Mouse (Mus musculus) cerebellum, adult 11-12 months (tissue): ENCODE data around the gene Fam171a2.

ENCODE experiments used
- DNase-seq: peaks from one replicate; pipeline ENCODE4 v3.0.0; 2022

The Fam171a2 gene

GRCm38 (mm10) chr11:102447497-102447896 is at the start of gene Fam171a2:
Fam171a2 (minus strand) TSS chr11:102447682.
- DNase-seq: peak; percentile 80

- DNase-seq: no peak
These were observed 49.2 kb upstream of the Fam171a2 start for GRCm38 (mm10) chr11:102496732-102497131.

GRCm38 (mm10) chr11:102496206-102496605 is 48.7 kb upstream of the Fam171a2 start:
- no peak for DNase-seq

DNA sequence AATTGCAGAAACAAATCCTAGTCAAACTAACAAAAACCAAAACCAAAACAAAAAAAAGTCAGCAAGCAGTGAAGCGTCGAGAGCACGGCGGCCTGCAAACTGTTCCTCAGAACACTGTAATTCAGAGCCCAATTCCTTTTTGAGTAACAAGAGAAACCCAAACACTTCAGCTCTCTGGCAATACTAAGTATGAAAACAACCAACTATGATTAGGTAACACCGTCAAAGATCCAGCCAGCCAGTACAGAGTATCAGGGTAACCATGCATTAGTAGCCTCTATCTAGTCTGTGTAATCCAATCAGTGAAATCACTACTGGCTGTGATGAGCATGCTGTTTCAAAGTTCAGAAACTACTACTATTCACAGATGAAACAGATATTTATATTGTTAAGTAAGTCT is 48.3 kb upstream of the Fam171a2 start:
- no peak for DNase-seq

DNA sequence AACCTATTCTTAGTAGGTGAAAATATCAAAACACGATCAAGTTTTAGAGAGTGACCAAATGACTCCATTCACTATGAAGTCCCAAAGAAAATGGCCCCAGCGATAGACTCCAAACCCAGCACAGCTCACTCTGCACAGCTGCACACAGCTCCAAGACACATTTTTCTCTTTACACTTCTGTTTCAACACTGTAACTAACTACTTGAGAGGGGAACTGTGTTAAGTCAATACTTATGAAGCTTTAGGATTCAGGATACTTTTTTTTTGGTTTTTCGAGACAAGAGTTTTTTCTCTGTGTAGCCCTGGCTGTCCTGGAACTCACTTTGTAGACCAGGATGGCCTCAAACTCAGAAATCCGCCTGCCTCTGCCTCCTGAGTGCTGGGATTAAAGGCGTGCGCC is 47.6 kb upstream of the Fam171a2 start:
- DNase-seq: no peak

GRCm38 (mm10) chr11:102494063-102494650 is 46.7 kb upstream of the Fam171a2 start:
- no peak for DNase-seq

- no peak for DNase-seq
These were observed 45.8 kb upstream of the Fam171a2 start for GRCm38 (mm10) chr11:102493241-102493640.

DNA sequence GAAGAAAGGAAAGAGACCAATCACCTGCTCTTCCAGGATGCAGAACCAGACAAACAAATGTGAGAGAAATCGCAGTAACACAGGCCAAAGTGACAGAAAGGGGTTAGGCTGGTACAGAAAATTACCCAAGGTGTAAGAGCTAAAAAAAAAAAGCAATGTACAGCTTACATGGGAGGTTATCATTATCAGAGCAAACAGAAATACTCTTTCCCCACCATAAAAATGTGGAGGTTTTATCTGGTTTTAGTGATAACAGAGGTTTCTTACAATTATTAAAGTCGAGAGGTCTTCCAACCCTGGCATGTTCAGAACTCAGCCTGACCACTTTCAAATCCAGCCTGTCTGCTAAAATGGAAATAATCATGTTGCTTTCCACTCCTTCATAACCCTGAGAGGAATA is 40.4 kb upstream of the Fam171a2 start:
- DNase-seq: no peak

DNA sequence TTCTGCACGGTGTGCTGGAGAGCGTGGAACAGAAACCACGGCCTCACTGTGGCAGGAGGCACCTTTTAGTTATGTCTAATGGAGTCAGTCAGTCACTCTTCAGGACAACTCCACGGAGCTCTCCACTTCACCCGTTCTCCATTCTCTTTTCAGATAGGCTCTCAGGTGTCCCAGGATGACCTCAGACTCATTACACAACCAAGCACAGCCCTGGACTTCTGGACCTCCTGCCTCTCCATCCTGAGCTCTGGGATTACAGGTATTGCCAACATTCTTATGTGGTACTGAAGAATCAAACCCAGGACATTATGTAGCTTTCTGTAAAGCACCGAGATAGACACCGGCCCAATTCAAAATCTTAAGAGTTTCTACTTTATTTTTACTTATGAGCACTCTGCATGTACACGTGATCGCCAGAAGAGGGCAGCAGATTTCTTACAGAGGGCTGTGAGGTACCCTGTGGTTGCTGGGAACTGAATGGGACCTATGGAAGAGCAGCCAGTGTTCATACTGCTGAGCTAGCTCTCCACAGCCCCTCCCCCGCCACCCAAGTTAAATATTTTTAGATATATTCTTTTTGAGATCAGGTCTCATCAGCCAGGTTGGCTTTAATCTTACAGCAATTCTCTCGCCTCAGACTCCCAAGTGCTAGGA is 39.4 kb upstream of the Fam171a2 start:
- no peak for DNase-seq

DNA sequence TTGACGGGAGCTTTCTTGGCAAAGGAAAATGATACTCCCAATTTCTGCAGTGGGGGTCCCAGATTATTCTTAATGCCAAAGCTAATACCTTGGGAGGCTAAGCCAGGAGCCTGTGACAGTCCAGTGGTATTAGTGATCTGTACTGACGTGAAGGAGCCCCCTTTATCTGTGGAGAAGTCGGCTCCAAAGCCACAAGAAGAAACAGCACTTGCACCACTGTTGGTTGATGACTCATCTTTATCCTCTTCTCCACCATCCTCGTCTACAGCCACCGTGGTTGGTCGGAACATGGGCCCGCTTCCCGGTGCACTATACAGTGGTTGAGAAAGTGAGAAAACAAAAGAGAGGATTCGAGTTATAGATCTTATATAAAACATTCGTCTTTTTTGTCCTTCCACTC is 34.3 kb upstream of the Fam171a2 start:
- DNase-seq: no peak

DNA sequence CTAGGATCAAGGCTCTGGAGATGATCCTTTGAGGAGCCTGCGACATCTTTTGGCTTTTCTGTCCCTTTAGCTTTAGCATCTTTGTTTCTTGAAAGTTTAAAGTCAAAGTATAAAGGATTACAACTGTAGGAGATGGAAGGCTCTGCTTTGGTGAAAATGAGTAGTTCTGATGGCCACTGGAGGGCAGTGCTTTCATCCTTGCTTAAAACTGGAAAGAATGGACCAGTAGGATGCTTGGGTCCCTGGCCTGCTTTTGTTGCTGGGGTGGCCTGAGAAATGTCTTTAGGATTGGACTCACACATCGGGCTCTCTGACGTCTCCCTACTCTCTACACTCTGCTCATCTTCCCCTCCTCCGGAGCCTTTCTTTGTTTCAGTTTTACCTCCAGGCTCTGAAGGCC is 33.4 kb upstream of the Fam171a2 start:
- no peak for DNase-seq

DNA sequence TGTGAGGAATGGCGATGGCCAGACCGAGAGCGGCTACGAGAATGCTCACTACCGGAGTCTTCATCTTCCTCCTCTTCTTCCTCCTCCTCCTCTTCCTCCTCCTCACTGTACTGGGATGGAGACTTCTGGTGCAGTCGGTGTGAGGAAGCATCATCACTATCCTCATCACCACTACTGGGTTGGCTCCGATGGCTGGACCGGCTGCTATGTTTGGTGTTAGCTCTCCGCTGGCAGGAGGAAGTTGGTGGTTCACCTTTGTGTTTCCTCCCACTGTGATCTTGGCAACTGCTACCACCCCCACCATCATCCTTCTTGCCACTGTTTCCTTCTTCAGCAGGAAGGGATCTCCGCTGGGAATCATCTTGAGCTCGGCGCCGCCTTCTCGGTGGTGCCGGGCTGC is 32.6 kb upstream of the Fam171a2 start:
- DNase-seq: no peak

DNA sequence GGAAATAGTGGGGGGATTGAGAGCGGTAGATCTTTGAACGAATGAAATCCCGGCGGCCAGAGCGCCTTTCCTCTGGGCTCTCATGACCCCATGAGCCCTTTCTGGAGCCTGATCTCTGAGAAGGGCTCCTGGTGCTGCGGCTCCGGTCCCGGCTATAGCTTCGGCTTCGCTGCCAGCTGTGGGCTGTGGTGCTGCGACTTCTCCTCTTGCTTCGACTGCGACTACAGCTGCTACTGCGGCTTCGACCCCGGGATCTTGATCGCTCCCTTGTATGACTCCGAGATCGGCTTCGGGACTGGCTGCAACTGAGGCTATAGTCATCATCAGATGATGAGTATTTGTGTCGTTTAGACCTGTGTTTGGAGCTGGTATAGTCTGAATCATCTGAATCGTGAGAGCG is 32.1 kb upstream of the Fam171a2 start:
- no peak for DNase-seq

GRCm38 (mm10) chr11:102478671-102479070 is 31.2 kb upstream of the Fam171a2 start:
- no peak for DNase-seq

DNA sequence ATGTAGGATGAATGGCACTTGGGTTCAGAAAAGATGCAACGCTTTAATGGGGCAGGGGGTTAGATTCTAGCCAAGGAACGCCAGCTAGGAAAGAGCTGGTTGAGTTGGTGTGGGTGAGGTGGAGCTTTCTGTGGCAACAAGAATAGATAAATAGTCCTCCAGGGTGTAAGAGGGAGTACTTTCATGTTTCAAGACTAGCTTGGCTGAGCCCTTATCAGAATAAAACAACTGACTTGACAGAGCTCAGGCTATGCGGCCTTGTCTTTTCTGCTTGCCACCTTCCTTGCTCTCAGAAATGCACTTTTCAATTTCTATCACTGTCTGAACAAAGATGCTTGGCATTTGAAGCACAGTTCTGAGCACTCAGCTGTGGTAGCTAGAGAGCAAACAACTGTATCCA is 27.5 kb upstream of the Fam171a2 start:
- DNase-seq: no peak

GRCm38 (mm10) chr11:102469648-102470357 is 22.3 kb upstream of the Fam171a2 start, which contains the start of gene Itga2b:
Itga2b (minus strand) TSS chr11:102470122.
- DNase-seq: no peak

DNA sequence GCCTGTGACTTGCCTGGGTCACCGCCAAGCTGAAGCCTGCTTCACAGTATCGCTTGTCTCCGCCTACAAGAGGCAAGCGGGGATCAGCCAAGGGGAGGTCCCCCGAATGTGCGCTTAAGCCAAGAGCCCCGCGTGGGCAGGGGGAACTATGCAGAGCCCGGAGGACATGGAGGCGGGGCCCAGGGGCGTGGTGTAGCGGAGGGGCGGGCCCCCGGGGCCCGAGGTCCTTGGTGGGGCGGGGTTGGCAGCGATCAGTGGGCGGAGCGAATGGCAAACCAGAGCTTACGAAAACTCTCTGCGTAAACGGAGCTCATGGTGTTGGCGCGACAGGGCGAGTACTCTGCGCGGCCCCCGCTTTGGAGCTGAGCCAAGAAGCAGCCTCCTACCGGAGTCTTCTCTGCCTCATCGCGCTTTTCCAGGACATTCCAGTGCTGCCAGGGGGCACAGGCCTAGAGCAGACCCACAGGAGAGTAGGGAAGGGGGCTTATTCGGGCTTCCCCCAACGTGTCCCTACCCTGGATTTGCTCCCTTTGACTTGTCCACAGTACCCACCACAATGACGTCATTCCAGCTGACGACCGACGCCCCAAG is 19.7 kb upstream of the Fam171a2 start:
- peak; percentile 93 for DNase-seq

DNA sequence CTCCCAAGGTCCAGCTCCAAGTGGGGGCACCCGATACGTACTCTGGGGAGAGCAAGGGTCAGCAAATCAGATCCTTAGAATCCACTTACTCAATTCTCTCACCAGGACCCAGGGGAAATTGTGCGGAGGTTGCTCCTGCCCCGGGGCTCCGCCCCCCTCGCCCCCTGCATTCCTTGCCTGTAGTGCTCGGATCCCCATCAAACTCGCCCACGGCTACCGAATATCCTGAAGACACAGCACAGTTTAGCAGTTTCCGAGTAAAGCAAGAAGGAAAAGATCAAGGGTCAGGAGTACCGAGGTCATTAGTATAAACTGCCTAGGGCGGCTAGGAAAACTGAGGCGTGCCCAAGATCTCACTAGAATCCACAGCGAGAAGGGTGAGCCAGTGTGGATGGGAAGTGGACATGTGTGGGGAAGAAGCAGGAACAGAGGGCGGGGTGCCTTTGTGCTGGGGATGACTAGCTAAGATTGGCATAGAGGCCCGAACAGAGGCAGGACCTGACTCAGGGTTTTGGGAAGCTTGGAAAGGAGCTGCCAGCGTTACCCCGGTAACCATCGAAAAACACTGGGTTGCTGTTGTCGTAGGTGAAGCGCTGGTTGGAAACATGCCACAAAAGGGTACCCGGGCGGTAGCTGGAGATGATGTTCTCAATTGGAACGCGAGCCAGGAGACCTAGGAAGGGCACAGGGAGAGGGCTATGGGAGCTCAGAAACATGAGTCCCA is 18.4 kb upstream of the Fam171a2 start:
- DNase-seq: peak; percentile 59

GRCm38 (mm10) chr11:102464901-102465300 is 17.4 kb upstream of the Fam171a2 start:
- no peak for DNase-seq

DNA sequence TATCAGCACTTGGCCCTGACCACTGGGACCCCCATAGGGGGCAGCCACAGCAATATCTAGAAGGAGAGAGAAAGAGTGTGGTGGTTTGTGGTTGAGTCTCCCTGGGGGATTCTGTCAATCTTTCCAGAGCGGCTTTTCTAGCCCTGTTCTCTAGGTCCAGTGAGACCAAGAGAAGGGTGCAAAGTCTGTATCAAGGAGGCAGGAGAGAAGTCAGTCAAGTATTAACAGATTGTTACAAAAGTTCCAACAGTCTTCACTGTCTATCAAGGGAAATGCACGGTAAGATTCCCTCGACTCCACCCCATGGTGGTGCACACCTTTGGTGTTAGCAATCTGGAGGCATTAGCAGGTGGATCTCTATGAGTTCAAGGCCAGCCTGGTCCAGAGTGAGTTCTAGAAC is 14.3 kb upstream of the Fam171a2 start:
- no peak for DNase-seq

- DNase-seq: no peak
These were observed 13.1 kb upstream of the Fam171a2 start for GRCm38 (mm10) chr11:102460541-102460940.

GRCm38 (mm10) chr11:102455740-102456396 is 8.4 kb upstream of the Fam171a2 start:
- DNase-seq: peak; percentile 78

GRCm38 (mm10) chr11:102453131-102453530 is 5.6 kb upstream of the Fam171a2 start:
- DNase-seq: peak; percentile 38
